Mouse (Mus musculus): Measurements from ENCODE around the gene Trpv2.

DNA sequence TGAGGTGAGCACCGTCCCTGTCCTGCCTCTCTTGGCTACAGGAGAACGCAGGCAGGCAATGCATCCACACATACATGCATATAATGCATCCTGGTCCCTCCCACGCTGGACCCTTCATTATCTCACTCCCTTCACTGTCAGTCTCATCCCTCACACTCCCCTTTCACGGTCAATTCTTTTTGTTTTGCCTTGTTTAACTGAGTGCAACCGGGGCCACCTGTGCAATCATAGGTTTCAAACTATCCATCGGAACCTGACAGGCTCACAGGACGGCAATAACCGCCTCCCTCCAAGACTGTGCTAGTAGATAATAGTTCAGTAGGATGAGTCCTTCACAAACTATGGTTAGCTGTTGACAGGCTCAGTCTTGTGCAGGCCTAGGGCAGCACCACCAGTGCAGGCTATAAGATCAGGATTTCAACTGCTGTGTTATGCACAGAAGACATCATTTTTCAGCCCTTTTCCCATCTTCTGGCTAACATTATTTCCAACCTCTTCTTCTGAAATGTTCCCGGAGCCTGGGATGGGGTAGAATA, 10.5 kb downstream of the Trpv2 start:
- TF ChIP-seq GATA1 (IDR thresholded peaks at IDR 0.05; ENCODE audit: borderline replicate concordance, low read length) (no peak), FLI1 (IDR thresholded peaks at IDR 0.05; ENCODE audit: low read length) (no peak)

Data from megakaryocyte, embryonic 14.5 days (primary cell).